Mouse (Mus musculus) ES-Bruce4 (cell line): ENCODE data around the gene Slc25a28. TPM values are rescaled to one million over a fixed set of nuclear protein-coding genes. Genes with fewer than 3 reads are reported as not detected.
A peak's percentile ranks its signal among the peaks of the same experiment; 100 is the strongest.

Experiments used
- H3K27ac ChIP-seq: 2 replicates; pipeline ENCODE4 v1.5.1; 2012; ENCODE audit warnings: low read length, inconsistent platforms; ENCODE audit not compliant: insufficient read depth
- H3K27me3 ChIP-seq: 2 replicates; pipeline ENCODE4 v1.6.1; 2012; ENCODE audit warnings: mild to moderate bottlenecking, low read length, inconsistent platforms; ENCODE audit not compliant: control insufficient read depth, poor library complexity, insufficient read depth, severe bottlenecking
- H3K36me3 ChIP-seq: 2 replicates; pipeline ENCODE4 v1.6.1; 2012; ENCODE audit warnings: inconsistent platforms, mild to moderate bottlenecking, low read length, moderate library complexity; ENCODE audit not compliant: control insufficient read depth, poor library complexity, insufficient read depth, severe bottlenecking
- H3K4me1 ChIP-seq: one replicate; pipeline ENCODE4 v1.8.1; 2011; ENCODE audit warnings: low read length; ENCODE audit not compliant: control insufficient read depth, insufficient read depth
- H3K4me3 ChIP-seq: 2 replicates; pipeline ENCODE4 v1.5.1; 2011; ENCODE audit warnings: low read depth, mild to moderate bottlenecking, low read length
- H3K9ac ChIP-seq: 2 replicates; pipeline ENCODE4 v1.6.1; 2012; ENCODE audit warnings: low read depth, mild to moderate bottlenecking, inconsistent platforms; ENCODE audit not compliant: poor library complexity, severe bottlenecking
- H3K9me3 ChIP-seq: replicated peaks from 2 replicates; pipeline ENCODE4 v1.6.1; 2012; ENCODE audit warnings: mild to moderate bottlenecking, low read length, inconsistent platforms; ENCODE audit not compliant: control insufficient read depth, poor library complexity, insufficient read depth, severe bottlenecking
- CTCF ChIP-seq: IDR thresholded peaks from one replicate; pipeline ENCODE4 v1.8.1; 2011; ENCODE audit warnings: low read depth, low read length
- EP300 ChIP-seq: IDR thresholded peaks from 2 replicates; pipeline ENCODE4 v1.6.1; 2011; ENCODE audit warnings: low read depth, low read length; ENCODE audit not compliant: insufficient read depth
- POLR2A ChIP-seq: IDR thresholded peaks from one replicate; pipeline ENCODE4 v1.8.1; 2011; ENCODE audit warnings: low read length; ENCODE audit not compliant: insufficient read depth
- polyA plus RNA-seq: library from polyadenylated mRNA; stranded (reverse); fragments of >200 nt; gene quantifications from 2 replicates; pipeline ENCODE4 v1.2.4, GENCODE M21; 2011; ENCODE audit warnings: low read depth; ENCODE audit not compliant: missing spikeins, insufficient read depth, insufficient read length

Slc25a28 gene
- polyA plus RNA-seq, 1 experiment, result 31.2 TPM

DNA sequence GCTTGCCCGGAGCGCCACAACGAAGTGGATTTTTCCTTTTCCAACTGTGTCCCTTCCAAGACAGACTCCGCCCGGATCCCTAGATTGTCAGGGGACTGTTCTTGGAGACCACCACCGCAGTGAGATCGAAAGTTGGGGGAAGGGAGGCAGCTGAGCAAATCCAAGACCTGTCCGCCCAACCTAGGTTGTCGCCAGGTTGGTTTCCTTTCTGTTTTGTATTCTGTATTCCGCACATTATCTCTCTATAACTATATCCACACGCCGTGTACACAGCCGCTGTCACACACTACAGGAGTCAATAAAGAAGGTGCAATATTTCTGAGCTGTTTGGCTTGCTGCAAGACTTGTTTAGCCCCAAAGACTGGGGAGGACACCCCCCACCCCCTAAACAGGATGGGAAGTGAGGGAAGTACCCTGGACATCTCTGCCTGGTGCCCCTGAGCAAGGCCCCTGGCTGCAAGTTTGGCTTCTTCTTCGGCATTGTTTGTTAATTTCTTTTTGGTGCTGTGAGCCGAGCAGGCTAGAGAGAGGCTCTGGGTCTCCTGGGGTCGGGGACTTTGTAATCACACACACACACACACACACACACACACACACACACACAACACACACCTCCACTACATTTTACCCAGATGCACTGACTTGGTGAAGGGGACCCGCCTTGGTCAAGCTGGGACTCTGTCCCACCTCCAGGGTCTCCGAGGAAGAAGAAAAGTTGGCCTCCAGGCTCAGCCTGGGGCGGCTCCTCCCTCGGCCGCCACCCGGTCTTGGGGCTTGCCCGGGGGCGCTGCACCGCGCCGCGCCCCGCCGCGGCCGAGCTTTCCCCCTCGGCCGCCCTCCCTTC is 58.9 kb downstream of the Slc25a28 start:
- Histone ChIP-seq H3K36me3 (no peaks in the 10 kb centered on the region), H3K4me1 (no peaks in the 10 kb centered on the region), H3K4me3 (peak overlapping the region; percentile 37; the same call in 1 of the 2 replicates), H3K27me3 (peaks cover 38% of the 10 kb centered on the region), H3K9me3 (no peaks in the 10 kb centered on the region), H3K9ac (no peak overlapping the region), H3K27ac (no peak overlapping the region)
- TF ChIP-seq EP300 (no peak), CTCF (no peak), POLR2A (no peak)

DNA sequence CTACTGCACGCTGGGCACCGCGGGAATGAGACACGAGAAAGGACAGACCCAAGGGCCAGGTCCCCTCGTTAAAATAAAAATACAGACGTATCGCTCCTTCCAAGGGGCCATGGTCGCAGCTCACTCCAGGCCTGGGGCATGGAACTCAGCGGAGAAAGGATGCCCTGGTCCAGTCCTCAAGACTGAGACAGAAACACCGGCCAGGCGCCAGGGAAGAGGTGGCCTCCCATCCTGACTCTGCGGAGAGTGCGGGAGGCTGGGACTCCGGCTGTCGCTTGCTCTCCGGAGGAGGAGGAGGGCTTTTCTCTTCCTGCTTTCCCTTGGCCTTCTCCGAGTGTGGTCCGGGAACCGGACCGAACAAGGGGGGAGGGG is 59.6 kb downstream of the Slc25a28 start:
- Histone ChIP-seq H3K9me3 (no peaks in the 10 kb centered on the region), H3K4me3 (peak overlapping the region; percentile 56), H3K27me3 (peaks cover 42% of the 10 kb centered on the region), H3K36me3 (no peaks in the 10 kb centered on the region), H3K9ac (peak overlapping the region; percentile 34; the same call in 1 of the 2 replicates), H3K4me1 (peaks cover 2% of the 10 kb centered on the region), H3K27ac (no peak overlapping the region)
- TF ChIP-seq EP300 (no peak), CTCF (no peak), POLR2A (no peak)

DNA sequence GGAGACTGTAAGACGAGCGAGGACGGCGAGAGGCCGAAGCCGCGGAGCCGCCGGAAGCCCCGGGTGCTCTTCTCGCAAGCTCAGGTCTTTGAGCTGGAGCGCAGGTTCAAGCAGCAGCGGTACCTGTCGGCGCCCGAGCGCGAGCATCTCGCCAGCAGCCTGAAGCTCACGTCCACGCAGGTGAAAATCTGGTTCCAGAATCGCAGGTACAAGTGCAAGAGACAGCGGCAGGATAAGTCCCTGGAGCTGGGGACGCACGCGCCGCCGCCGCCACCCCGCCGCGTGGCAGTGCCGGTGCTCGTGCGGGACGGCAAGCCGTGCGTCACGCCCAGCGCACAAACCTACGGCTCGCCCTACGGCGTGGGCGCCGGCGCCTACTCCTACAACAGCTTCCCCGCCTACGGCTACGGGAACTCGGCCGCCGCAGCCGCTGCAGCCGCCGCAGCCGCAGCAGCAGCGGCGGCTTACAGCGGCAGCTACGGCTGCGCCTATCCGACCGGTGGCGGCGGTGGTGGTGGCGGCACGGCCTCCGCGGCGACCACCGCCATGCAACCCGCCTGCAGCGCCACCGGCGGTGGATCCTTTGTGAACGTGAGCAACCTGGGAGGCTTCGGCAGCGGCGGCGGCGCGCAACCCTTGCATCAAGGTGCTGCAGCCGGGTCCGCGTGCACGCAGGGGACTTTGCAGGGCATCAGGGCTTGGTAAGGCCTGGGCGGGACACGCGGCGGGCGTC is 60.2 kb downstream of the Slc25a28 start:
- Histone ChIP-seq H3K4me3 (peak overlapping the region; percentile 56), H3K9ac (peak overlapping the region; percentile 34; the same call in 1 of the 2 replicates), H3K9me3 (no peaks in the 10 kb centered on the region), H3K27ac (no peak overlapping the region), H3K4me1 (peaks cover 2% of the 10 kb centered on the region), H3K36me3 (no peaks in the 10 kb centered on the region), H3K27me3 (peaks cover 42% of the 10 kb centered on the region)
- TF ChIP-seq POLR2A (no peak), CTCF (no peak), EP300 (no peak)

Other genes with a start within 250 kb of the Slc25a28 start
- gene Cnnm1, start 234.4 kb downstream of the Slc25a28 start, polyA plus RNA-seq, result 0.87 and 1.5 TPM in 2 replicates
- gene Got1, start 150.3 kb downstream of the Slc25a28 start, polyA plus RNA-seq, result 148 and 152 TPM in 2 replicates
- gene Nkx2-3, start 62.6 kb downstream of the Slc25a28 start, polyA plus RNA-seq, result not detected in 2 replicates
- gene Entpd7, start 14.8 kb upstream of the Slc25a28 start, polyA plus RNA-seq, result 6.5 and 8.8 TPM in 2 replicates
- 8.0 and 10.5 TPM in 2 replicates for gene Cutc, start 78.1 kb upstream of the Slc25a28 start, polyA plus RNA-seq
- 29.9 and 31.0 TPM in 2 replicates for gene Cox15, start 78.1 kb upstream of the Slc25a28 start, polyA plus RNA-seq
- not detected in 2 replicates for gene Abcc2, start 107.3 kb upstream of the Slc25a28 start, polyA plus RNA-seq